ENCODE assay signal across 17 mouse cellular contexts in genomic region chr5:21010908-21011307, GRCm38 (mm10).
"Had no signal": no experiment of that assay in that cellular context is flagged by ENCODE, and none has a peak within 500 bp of the region (broad histone marks: within the 10 kb centered on the region; RNA-seq: fewer than 3 reads in every experiment).

No protein-coding gene starts in this region.

- H3K4me1 ChIP-seq: kidney, embryonic 15.5 days; limb, embryonic 12.5 days; limb, embryonic 15.5 days; midbrain, embryonic 12.5 days; midbrain, embryonic 15.5 days; neural tube, embryonic 13.5 days had no signal

- H3K9ac ChIP-seq: kidney, embryonic 15.5 days; limb, embryonic 12.5 days; limb, embryonic 15.5 days; liver, embryonic 14.5 days; liver, postnatal 0 days; lung, embryonic 14.5 days; midbrain, embryonic 12.5 days; midbrain, embryonic 15.5 days; neural tube, embryonic 13.5 days had no signal

- DNase-seq: kidney, adult 8-10 months; kidney, postnatal 10 days; kidney, postnatal 36 days; liver, postnatal 0 days; lung, embryonic 14.5 days; retina, postnatal 1 day; thymus, adult 2 months; thymus, postnatal 14 days; thymus, postnatal 4 days had no signal

- H3K9me3 ChIP-seq: kidney, embryonic 15.5 days; limb, embryonic 12.5 days; limb, embryonic 15.5 days; midbrain, embryonic 12.5 days; midbrain, embryonic 15.5 days; neural tube, embryonic 13.5 days had no signal

- H3K4me3 ChIP-seq: kidney, embryonic 15.5 days; limb, embryonic 12.5 days; limb, embryonic 15.5 days; midbrain, embryonic 12.5 days; midbrain, embryonic 15.5 days; neural tube, embryonic 13.5 days had no signal

- H3K27ac ChIP-seq: kidney, embryonic 15.5 days; limb, embryonic 12.5 days; limb, embryonic 15.5 days; liver, embryonic 14.5 days; macrophage; midbrain, embryonic 12.5 days; midbrain, embryonic 15.5 days; neural tube, embryonic 13.5 days had no signal

- H3K27me3 ChIP-seq: kidney, embryonic 15.5 days; limb, embryonic 12.5 days; limb, embryonic 15.5 days; midbrain, embryonic 12.5 days; midbrain, embryonic 15.5 days; neural tube, embryonic 13.5 days had no signal
